Mouse (Mus musculus) liver, postnatal 0 days (tissue): ENCODE measurements around the gene R3hdm4. TPM values are rescaled to one million over a fixed set of nuclear protein-coding genes. Genes with fewer than 3 reads are reported as not detected.

Source experiments
- ATAC-seq: fragments of 200-750 bp; cut with Nextera tagmentation; 2 replicates; pipeline ENCODE4 v1.8.0; 2017; ENCODE audit warnings: mild to moderate bottlenecking, moderate library complexity
- DNase-seq: peaks from one replicate; pipeline ENCODE4 v3.0.0-alpha.2; 2016
- H3K27ac ChIP-seq: fragments of 300-500 bp; sonication (generic); 2 replicates; pipeline ENCODE4 v1.5.1; 2014; ENCODE audit warnings: antibody characterized with exemption, moderate library complexity, mild to moderate bottlenecking, low read depth
- H3K27me3 ChIP-seq: fragments of 300-500 bp; sonication (generic); 2 replicates; pipeline ENCODE4 v1.6.1; 2014; ENCODE audit warnings: low read length, control low read depth, mixed read lengths; ENCODE audit not compliant: insufficient read depth
- H3K36me3 ChIP-seq: fragments of 300-500 bp; sonication (generic); replicated peaks from 2 replicates; pipeline ENCODE4 v1.6.1; 2014; ENCODE audit warnings: mild to moderate bottlenecking, control low read depth, low read length, moderate library complexity, mixed read lengths; ENCODE audit not compliant: insufficient read depth
- H3K4me1 ChIP-seq: fragments of 300-500 bp; sonication (generic); 2 replicates; pipeline ENCODE4 v1.6.1; 2014; ENCODE audit warnings: antibody characterized with exemption, mild to moderate bottlenecking, control low read depth; ENCODE audit not compliant: insufficient read depth
- H3K4me2 ChIP-seq: fragments of 300-500 bp; sonication (generic); 2 replicates; pipeline ENCODE4 v1.6.1; 2014; ENCODE audit warnings: low read depth, mild to moderate bottlenecking, low read length, moderate library complexity, mixed read lengths
- H3K4me3 ChIP-seq: fragments of 300-500 bp; sonication (generic); 2 replicates; pipeline ENCODE4 v1.5.1; 2014; ENCODE audit warnings: low read depth, low read length
- H3K9ac ChIP-seq: fragments of 300-500 bp; sonication (generic); replicated peaks from 2 replicates; pipeline ENCODE4 v1.6.1; 2014; ENCODE audit warnings: mild to moderate bottlenecking, moderate library complexity
- H3K9me3 ChIP-seq: fragments of 300-500 bp; sonication (generic); 2 replicates; pipeline ENCODE4 v1.6.1; 2016; ENCODE audit warnings: mild to moderate bottlenecking, control low read depth, low read length, mixed read lengths
- CTCF ChIP-seq: sonication (generic); IDR thresholded peaks from 2 replicates; pipeline ENCODE4 v1.5.1; 2016; ENCODE audit warnings: antibody characterized with exemption, low read depth
- EP300 ChIP-seq: IDR thresholded peaks from 2 replicates; pipeline ENCODE4 v1.6.1; 2016; ENCODE audit warnings: antibody characterized with exemption, low read depth, mild to moderate bottlenecking
- WGBS: fragments of 180-500 bp; shearing (Covaris S2); extraction: QIAGEN DNeasy Blood & Tissue Kit; methylation state at CpG from one replicate; pipeline ENCODE4 v1.1.7; 2014; ENCODE audit not compliant: insufficient replicate concordance; 5-methylcytosine and 5-hydroxymethylcytosine counted together
- polyA plus RNA-seq: library from polyadenylated mRNA; unstranded; fragments of >200 nt; fragmentation: Nextera tagmentation; extraction: Ambion mirVana; gene quantifications from 2 replicates; pipeline ENCODE4 v1.2.1, GENCODE M21; 2015

Gene R3hdm4
- polyA plus RNA-seq, 1 experiment from 2014 or later: 51.7 TPM

GRCm38 (mm10) chr10:79880721-79881120 is 40.3 kb downstream of the R3hdm4 start:
- Histone ChIP-seq H3K27ac (no peak overlapping the region), H3K9me3 (no peaks in the 10 kb centered on the region), H3K9ac (peak overlapping the region; percentile 23; the same call in 1 of the 2 replicates), H3K4me3 (peak overlapping the region; percentile 23), H3K36me3 (no peaks in the 10 kb centered on the region), H3K4me1 (peaks cover 69% of the 10 kb centered on the region), H3K4me2 (peak overlapping the region; percentile 47), H3K27me3 (0 out of 2 replicates have a peak, but pooled peaks cover 8% of the 10 kb centered on the region)
- ATAC-seq (peak; percentile 38), DNase-seq (peak; percentile 81)
- TF ChIP-seq CTCF (no peak), EP300 (no peak)
- WGBS: 12% methylated on average over 9 of the region's 9 CpGs

GRCm38 (mm10) chr10:79879527-79879926 is 41.5 kb downstream of the R3hdm4 start:
- Histone ChIP-seq H3K36me3 (no peaks in the 10 kb centered on the region), H3K27me3 (peaks cover 9% of the 10 kb centered on the region; the same call in 1 of the 2 replicates), H3K27ac (peak overlapping the region; percentile 8; the same call in 1 of the 2 replicates), H3K4me2 (peak overlapping the region; percentile 47; the same call in 1 of the 2 replicates), H3K9me3 (no peaks in the 10 kb centered on the region), H3K4me3 (no peak overlapping the region), H3K9ac (no peak overlapping the region), H3K4me1 (peaks cover 66% of the 10 kb centered on the region)
- DNase-seq: peak; percentile 62
- TF ChIP-seq CTCF (no peak), EP300 (no peak)
- WGBS: 10% methylated on average over 3 of the region's 3 CpGs
- ATAC-seq: peak; percentile 28; the same call in 1 of the 2 replicates

- Histone ChIP-seq H3K27ac (peak overlapping the region; percentile 67), H3K4me2 (peak overlapping the region; percentile 55), H3K36me3 (no peaks in the 10 kb centered on the region), H3K4me3 (0 out of 2 replicates have a peak overlapping the region, but pooled peaks have one; percentile 0), H3K27me3 (peaks cover 20% of the 10 kb centered on the region), H3K9ac (no peak overlapping the region), H3K9me3 (no peaks in the 10 kb centered on the region), H3K4me1 (peaks cover 62% of the 10 kb centered on the region)
- DNase-seq (peak; percentile 74), ATAC-seq (peak; percentile 46)
- no peak for TF ChIP-seq CTCF
- peak; percentile 60; the same call in 1 of the 2 replicates for TF ChIP-seq EP300
- 7% methylated on average over 12 of the region's 12 CpGs for WGBS
These were observed 43.3 kb downstream of the R3hdm4 start for GRCm38 (mm10) chr10:79877757-79878156.

GRCm38 (mm10) chr10:79877174-79877573 is 43.8 kb downstream of the R3hdm4 start:
- WGBS: 33% methylated on average over 1 of the region's 1 CpGs
- H3K27me3 ChIP-seq: peaks cover 18% of the 10 kb centered on the region
- peak; percentile 67 for DNase-seq
- TF ChIP-seq EP300 (no peak), CTCF (no peak)
- H3K27ac ChIP-seq: peak overlapping the region; percentile 67
- H3K4me2 ChIP-seq: peak overlapping the region; percentile 55; the same call in 1 of the 2 replicates
- no peaks in the 10 kb centered on the region for H3K36me3 ChIP-seq
- no peak overlapping the region for H3K9ac ChIP-seq
- ATAC-seq: no peak
- no peaks in the 10 kb centered on the region for H3K9me3 ChIP-seq
- H3K4me3 ChIP-seq: no peak overlapping the region
- H3K4me1 ChIP-seq: peaks cover 56% of the 10 kb centered on the region

GRCm38 (mm10) chr10:79874290-79874862 is 46.6 kb downstream of the R3hdm4 start, which contains the start of the genes Prtn3 and Plppr3:
Prtn3 (plus strand) TSS chr10:79874476.
Plppr3 (minus strand) TSS chr10:79874634.
- Histone ChIP-seq H3K27ac (no peak within 1 kb of the TSS), H3K9ac (peak within 1 kb of the TSS; percentile 55), H3K9me3 (no peaks in the 10 kb centered on the region), H3K4me2 (peak within 1 kb of the TSS; percentile 88), H3K4me1 (peaks cover 30% of the 10 kb centered on the region), H3K36me3 (no peaks in the 10 kb centered on the region), H3K4me3 (peak within 1 kb of the TSS; percentile 62), H3K27me3 (peaks cover 18% of the 10 kb centered on the region)
- 3% methylated on average over 35 of the region's 57 CpGs for WGBS
- DNase-seq (no peak), ATAC-seq (no peak)
- no peak for TF ChIP-seq CTCF

GRCm38 (mm10) chr10:79873715-79874289 is 47.2 kb downstream of the R3hdm4 start:
- Histone ChIP-seq H3K4me3 (peak overlapping the region; percentile 62), H3K36me3 (no peaks in the 10 kb centered on the region), H3K9me3 (no peaks in the 10 kb centered on the region), H3K9ac (peak overlapping the region; percentile 55), H3K27me3 (peaks cover 18% of the 10 kb centered on the region), H3K4me1 (peaks cover 27% of the 10 kb centered on the region), H3K4me2 (peak overlapping the region; percentile 88), H3K27ac (no peak overlapping the region)
- no peak for DNase-seq
- ATAC-seq: no peak
- 3% methylated on average over 26 of the region's 26 CpGs for WGBS
- TF ChIP-seq CTCF (no peak), EP300 (no peak)
